Mouse (Mus musculus) heart, adult 2 months (tissue): Measurements from ENCODE around the gene Ankrd9. TPM values are rescaled to one million over a fixed set of nuclear protein-coding genes. Genes with fewer than 3 reads are reported as not detected.

Source experiments
- DNase-seq, 2 experiments: peaks; one replicate each; pipeline ENCODE4 v3.0.0; 2021
- H3K27ac ChIP-seq: fragments of 200-600 bp; 2 replicates; pipeline ENCODE4 v1.8.1; 2022
- H3K27me3 ChIP-seq: fragments of 200-500 bp; 2 replicates; pipeline ENCODE4 v1.6.1; 2012; ENCODE audit warnings: mild to moderate bottlenecking, low read length, inconsistent platforms, mixed read lengths; ENCODE audit not compliant: control insufficient read depth, insufficient read depth
- H3K36me3 ChIP-seq: fragments of 200-500 bp; 2 replicates; pipeline ENCODE4 v1.6.1; 2012; ENCODE audit warnings: low read length, inconsistent platforms; ENCODE audit not compliant: control insufficient read depth, insufficient read depth
- H3K4me1 ChIP-seq: fragments of 200-500 bp; 2 replicates; pipeline ENCODE4 v1.6.1; 2011; ENCODE audit warnings: low read length; ENCODE audit not compliant: control insufficient read depth, insufficient read depth
- H3K4me3 ChIP-seq: fragments of 200-600 bp; 2 replicates; pipeline ENCODE4 v1.8.1; 2022
- H3K79me2 ChIP-seq: fragments of 200-500 bp; replicated peaks from 2 replicates; pipeline ENCODE4 v1.6.1; 2012; ENCODE audit warnings: mild to moderate bottlenecking, inconsistent platforms, low read length, moderate library complexity, mixed read lengths; ENCODE audit not compliant: control insufficient read depth, insufficient read depth
- H3K9ac ChIP-seq: fragments of 200-500 bp; 2 replicates; pipeline ENCODE4 v1.6.1; 2012; ENCODE audit warnings: low read depth, mild to moderate bottlenecking, control low read depth, inconsistent platforms, low read length, mixed read lengths
- CTCF ChIP-seq: fragments of 200-600 bp; IDR thresholded peaks from 2 replicates; pipeline ENCODE4 v1.8.1; 2022; ENCODE audit warnings: antibody characterized with exemption, mild to moderate bottlenecking, moderate library complexity
- EP300 ChIP-seq: fragments of 200-500 bp; IDR thresholded peaks from 2 replicates; pipeline ENCODE4 v1.6.1; 2011; ENCODE audit warnings: low read depth, low read length, control low read depth; ENCODE audit not compliant: insufficient read depth
- POLR2A ChIP-seq: fragments of 200-500 bp; IDR thresholded peaks from 2 replicates; pipeline ENCODE4 v1.6.1; 2011; ENCODE audit warnings: mild to moderate bottlenecking, low read depth, low read length, control low read depth; ENCODE audit not compliant: insufficient read depth
- WGBS: fragments of 180-500 bp; shearing (Covaris S2); methylation state at CpG from one replicate; pipeline ENCODE4 v1.1.7; 2018; 5-methylcytosine and 5-hydroxymethylcytosine counted together
- intact Hi-C: fragments of 180-260 bp; cut with DNase I; formaldehyde crosslinking; loops from one replicate; pipeline ENCODE4 v1.15.1; 2025
- polyA plus RNA-seq: library from polyadenylated mRNA; depleted of rRNA; stranded (reverse); fragments of >200 nt; gene quantifications from 2 replicates; pipeline ENCODE4 v1.2.3, GENCODE M21; 2012
- total RNA-seq, 2 experiments: library from RNA; stranded (reverse); gene quantifications; 2 replicates each; pipeline ENCODE4 v1.2.3; 2021

Gene Ankrd9
- total and polyA plus RNA-seq, 3 experiments: 59.3 to 93.2 (median 84.2) TPM

DNA sequence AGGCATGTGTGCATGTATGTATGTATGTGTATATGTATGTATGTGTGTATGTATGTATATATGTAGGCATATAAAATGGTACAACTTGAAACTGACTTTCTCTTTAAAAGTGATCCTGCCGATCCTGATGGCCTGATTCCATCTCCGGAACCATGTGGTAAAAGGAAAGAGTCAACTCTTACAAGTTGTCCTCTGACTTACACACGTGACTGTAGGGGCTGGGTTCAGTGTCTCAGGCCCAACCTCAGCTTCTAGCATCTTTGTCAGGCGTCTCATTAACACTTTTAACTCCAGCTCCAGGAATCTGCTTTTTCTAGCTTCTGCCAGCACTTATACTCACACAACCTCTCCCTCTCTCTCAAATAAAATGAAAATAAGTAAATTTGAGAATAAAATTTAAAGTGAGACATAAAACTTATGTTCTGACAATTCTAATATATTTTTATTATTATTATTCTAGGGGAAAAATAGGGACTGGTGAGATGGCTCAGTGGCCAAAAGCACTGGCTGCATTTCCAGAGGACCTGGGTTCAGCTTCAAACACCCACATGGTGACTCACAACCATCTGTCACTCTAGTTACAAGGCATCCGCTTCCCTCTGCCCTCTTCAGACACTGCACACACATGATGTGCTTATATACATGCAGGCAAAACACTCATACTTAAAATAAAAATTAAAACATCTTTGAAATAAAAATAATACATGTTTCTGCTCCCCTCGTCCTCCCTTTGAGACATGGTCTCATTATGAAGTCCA is 26.0 kb downstream of the Ankrd9 start:
- Histone ChIP-seq H3K27ac (no peak overlapping the region), H3K9ac (no peak overlapping the region), H3K79me2 (no peaks in the 10 kb centered on the region), H3K4me3 (no peak overlapping the region), H3K36me3 (peaks cover 4% of the 10 kb centered on the region; the same call in 1 of the 2 replicates), H3K4me1 (peaks cover 4% of the 10 kb centered on the region), H3K27me3 (no peaks in the 10 kb centered on the region)
- no peak for TF ChIP-seq POLR2A
- no peak for TF ChIP-seq CTCF
- no peak for TF ChIP-seq EP300
- WGBS: 90% methylated on average over 6 of the region's 6 CpGs
- intact Hi-C loops: no loop called here
- DNase-seq: no peak

DNA sequence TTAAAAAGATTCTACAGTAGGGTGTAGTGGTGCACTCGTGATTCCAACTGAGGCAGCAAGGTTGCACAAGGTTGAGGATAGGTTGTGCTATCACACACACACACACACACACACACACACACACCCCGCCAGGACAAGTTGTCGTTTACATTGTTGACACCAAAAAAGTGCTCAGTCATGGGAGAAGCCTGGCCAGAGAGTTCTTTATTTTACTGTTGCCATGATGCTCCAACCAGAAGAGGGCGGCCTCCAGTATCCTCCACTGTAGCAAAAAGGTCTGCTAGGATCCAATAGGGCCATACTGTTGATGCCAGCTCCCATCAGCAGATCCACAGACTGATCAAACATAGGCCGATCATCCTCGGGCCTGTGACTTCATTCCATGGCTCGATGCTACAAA is 27.6 kb downstream of the Ankrd9 start:
- TF ChIP-seq CTCF: no peak
- TF ChIP-seq EP300: no peak
- no peak for TF ChIP-seq POLR2A
- H3K27me3 ChIP-seq: no peaks in the 10 kb centered on the region
- H3K27ac ChIP-seq: no peak overlapping the region
- H3K9ac ChIP-seq: no peak overlapping the region
- WGBS: 85% methylated on average over 7 of the region's 7 CpGs
- peaks cover 4% of the 10 kb centered on the region for H3K4me1 ChIP-seq
- H3K4me3 ChIP-seq: no peak overlapping the region
- no peaks in the 10 kb centered on the region for H3K79me2 ChIP-seq
- DNase-seq: no peak
- H3K36me3 ChIP-seq: peaks cover 4% of the 10 kb centered on the region; the same call in 1 of the 2 replicates
- intact Hi-C loops: loop anchor here (2.0 kb wide), 1 partner anchor 20 kb away; no protein-coding TSS in a partner anchor

DNA sequence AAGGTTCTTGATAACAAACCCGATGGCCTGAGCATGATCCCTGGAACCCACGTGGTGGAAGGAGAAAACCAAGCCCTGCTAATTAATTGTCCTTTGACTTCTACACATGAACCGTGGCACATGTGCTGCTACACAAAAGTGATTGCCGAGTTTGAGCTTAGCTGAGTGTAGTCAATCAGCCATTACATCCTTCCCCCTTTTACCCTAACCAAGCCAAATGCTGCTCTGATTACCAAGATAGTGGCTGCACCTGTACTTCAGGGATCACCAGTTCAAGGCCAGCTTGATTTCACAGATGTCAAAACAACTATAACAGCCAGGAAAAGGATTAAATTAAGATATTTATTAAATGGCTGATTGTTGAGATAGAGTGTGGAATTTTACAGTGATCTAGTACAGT is 28.7 kb downstream of the Ankrd9 start:
- 90% methylated on average over 4 of the region's 4 CpGs for WGBS
- no peak for TF ChIP-seq CTCF
- no peak for TF ChIP-seq EP300
- no peak for TF ChIP-seq POLR2A
- Histone ChIP-seq H3K9ac (no peak overlapping the region), H3K36me3 (peaks cover 4% of the 10 kb centered on the region; the same call in 1 of the 2 replicates), H3K4me3 (no peak overlapping the region), H3K27me3 (no peaks in the 10 kb centered on the region), H3K4me1 (peaks cover 4% of the 10 kb centered on the region), H3K79me2 (no peaks in the 10 kb centered on the region), H3K27ac (no peak overlapping the region)
- no peak for DNase-seq
- intact Hi-C loops: loop anchor here (2.0 kb wide), 1 partner anchor 21 kb away; no protein-coding TSS in a partner anchor

DNA sequence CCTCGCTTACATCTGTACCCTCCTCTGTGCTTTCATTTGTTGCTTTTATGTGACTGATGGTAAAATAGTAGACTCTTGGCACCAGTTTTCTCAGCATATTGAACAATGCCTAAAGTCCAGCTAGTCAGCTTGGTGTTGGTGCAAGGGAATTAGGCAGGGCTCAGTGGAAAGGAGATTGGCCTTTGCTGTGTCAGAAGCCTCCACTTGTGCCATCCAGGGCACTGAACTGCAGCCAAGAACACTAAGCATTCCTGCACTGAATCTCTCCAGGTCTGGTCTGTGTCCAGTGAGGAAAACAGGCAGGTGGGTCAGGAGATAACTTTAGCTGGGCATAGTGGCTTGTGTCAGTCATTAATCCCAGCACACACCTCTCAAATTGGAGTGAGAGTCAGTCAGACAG is 29.4 kb downstream of the Ankrd9 start:
- H3K4me3 ChIP-seq: no peak overlapping the region
- DNase-seq: peak; percentile 29 to 62
- H3K36me3 ChIP-seq: peaks cover 4% of the 10 kb centered on the region; the same call in 1 of the 2 replicates
- H3K9ac ChIP-seq: no peak overlapping the region
- H3K79me2 ChIP-seq: no peaks in the 10 kb centered on the region
- peaks cover 4% of the 10 kb centered on the region for H3K4me1 ChIP-seq
- H3K27me3 ChIP-seq: no peaks in the 10 kb centered on the region
- TF ChIP-seq CTCF: no peak
- peak; percentile 85 for TF ChIP-seq EP300
- intact Hi-C loops: no loop called here
- WGBS: 91% methylated on average over 1 of the region's 1 CpGs
- H3K27ac ChIP-seq: peak overlapping the region; percentile 62

DNA sequence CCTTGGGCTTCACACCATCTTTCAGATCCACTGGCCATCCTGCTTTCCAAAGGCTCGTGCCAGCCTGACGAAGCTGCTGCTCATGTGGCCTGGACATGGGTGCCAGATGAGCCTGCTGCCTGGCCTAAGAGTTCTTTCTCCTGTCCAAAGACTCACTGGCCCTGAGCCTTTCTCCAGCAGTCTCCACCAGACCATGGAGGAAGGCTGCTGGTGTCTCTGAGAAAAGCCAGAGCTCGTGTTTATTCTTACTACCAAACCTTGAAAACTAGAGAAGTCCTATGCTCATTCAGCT is 30.0 kb downstream of the Ankrd9 start:
- no peak for TF ChIP-seq POLR2A
- TF ChIP-seq EP300: 0 out of 2 replicates have a peak, but pooled peaks have one; percentile 47
- H3K9ac ChIP-seq: no peak overlapping the region
- peaks cover 4% of the 10 kb centered on the region; the same call in 1 of the 2 replicates for H3K36me3 ChIP-seq
- intact Hi-C loops: no loop called here
- H3K27ac ChIP-seq: peak overlapping the region; percentile 62
- H3K79me2 ChIP-seq: no peaks in the 10 kb centered on the region
- no peaks in the 10 kb centered on the region for H3K27me3 ChIP-seq
- peaks cover 4% of the 10 kb centered on the region for H3K4me1 ChIP-seq
- 50% methylated on average over 3 of the region's 3 CpGs for WGBS
- no peak overlapping the region for H3K4me3 ChIP-seq
- peak; percentile 28 to 56 for DNase-seq

DNA sequence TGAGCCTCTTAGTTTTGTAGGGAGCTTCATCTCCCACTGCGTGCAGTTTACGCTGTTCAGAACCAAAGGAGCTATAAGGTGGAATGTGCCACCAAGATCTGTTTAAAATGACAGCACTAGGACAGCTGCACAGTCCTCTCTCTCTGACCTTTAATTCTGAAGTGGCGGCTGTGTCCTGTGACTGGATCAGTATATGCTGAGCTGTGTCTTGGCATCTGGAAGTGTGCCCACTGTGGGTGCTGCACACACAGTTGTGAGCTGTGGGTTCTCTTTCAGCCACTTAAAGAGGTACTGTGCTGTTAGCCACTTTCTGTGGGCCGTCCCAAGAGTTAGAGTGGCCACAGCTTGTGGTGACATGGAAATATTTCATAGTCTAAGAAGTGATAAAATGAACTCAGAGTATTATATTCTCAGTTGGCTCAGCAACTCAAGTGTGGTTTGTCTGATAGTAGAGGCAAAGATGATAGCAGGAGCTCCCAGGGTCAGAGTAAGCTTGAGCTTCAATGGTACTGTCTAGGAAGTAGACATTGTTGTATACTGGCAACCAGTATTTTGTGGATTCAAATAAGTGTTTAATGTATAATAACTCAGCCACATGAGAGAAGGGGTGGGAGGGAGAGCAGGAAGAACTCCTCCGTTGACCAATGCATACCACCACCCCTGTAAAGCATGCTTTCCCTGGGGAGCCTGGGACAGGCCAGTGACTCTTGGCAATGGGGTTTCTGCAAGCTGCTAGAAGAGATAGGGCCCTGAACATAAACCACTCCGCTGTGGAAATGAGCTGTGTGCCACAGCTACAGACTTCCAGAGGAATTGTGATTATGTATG is 30.5 kb downstream of the Ankrd9 start:
- H3K9ac ChIP-seq: no peak overlapping the region
- intact Hi-C loops: no loop called here
- TF ChIP-seq POLR2A (no peak), EP300 (no peak), CTCF (no peak)
- peaks cover 4% of the 10 kb centered on the region for H3K4me1 ChIP-seq
- peak overlapping the region; percentile 62; the same call in 1 of the 2 replicates for H3K27ac ChIP-seq
- no peaks in the 10 kb centered on the region for H3K79me2 ChIP-seq
- DNase-seq: no peak
- peaks cover 4% of the 10 kb centered on the region; the same call in 1 of the 2 replicates for H3K36me3 ChIP-seq
- no peaks in the 10 kb centered on the region for H3K27me3 ChIP-seq
- no peak overlapping the region for H3K4me3 ChIP-seq
- 73% methylated on average over 6 of the region's 6 CpGs for WGBS
